Mouse (Mus musculus): Measurements from ENCODE around the gene Gls2. TPM values are rescaled to one million over a fixed set of nuclear protein-coding genes. Genes with fewer than 3 reads are reported as not detected.

The Gls2 gene
- polyA plus RNA-seq, 1 experiment from 2014 or later, result 1.1 TPM

- peaks cover 8% of the 10 kb centered on the region for H3K4me1 ChIP-seq (replicated peaks)
- H3K4me3 ChIP-seq (replicated peaks), result no peak overlapping the region
- peaks cover 40% of the 10 kb centered on the region for H3K36me3 ChIP-seq
- H3K27ac ChIP-seq, result no peak overlapping the region
- H3K9me3 ChIP-seq, result no peaks in the 10 kb centered on the region
- WGBS, result 94% methylated on average over 4 of the region's 4 CpGs
- H3K4me2 ChIP-seq (replicated peaks), result no peak overlapping the region
- H3K9ac ChIP-seq (replicated peaks), result no peak overlapping the region
- no peak for ATAC-seq
- H3K27me3 ChIP-seq, result no peaks in the 10 kb centered on the region
Observed at GRCm38 (mm10) chr10:128239140-128239539, 44.9 kb downstream of the Gls2 start.

DNA sequence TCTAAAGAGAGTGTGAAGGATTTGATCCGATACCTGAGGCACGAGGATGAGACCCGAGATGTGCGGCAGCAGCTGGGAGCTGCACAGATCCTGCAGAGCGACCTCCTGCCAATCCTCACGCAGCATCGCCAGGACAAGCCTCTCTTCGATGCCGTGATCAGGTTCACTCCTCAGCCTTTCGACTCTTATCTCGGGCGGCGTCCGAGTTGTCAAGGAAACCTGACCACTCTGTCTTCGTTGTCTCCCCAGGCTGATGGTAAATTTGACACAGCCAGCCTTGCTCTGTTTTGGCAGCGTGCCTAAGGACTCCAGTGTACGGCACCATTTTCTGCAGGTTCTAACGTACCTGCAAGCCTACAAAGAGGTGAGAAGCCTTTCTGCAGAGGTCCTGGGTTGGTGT is 45.9 kb downstream of the Gls2 start:
- Histone ChIP-seq H3K4me1 (replicated peaks) (peaks cover 8% of the 10 kb centered on the region), H3K4me2 (replicated peaks) (no peak overlapping the region), H3K4me3 (replicated peaks) (no peak overlapping the region), H3K27ac (no peak overlapping the region), H3K9me3 (no peaks in the 10 kb centered on the region), H3K9ac (replicated peaks) (no peak overlapping the region), H3K27me3 (no peaks in the 10 kb centered on the region), H3K36me3 (peaks cover 50% of the 10 kb centered on the region)
- 94% methylated on average over 18 of the region's 18 CpGs for WGBS
- ATAC-seq, result no peak

DNA sequence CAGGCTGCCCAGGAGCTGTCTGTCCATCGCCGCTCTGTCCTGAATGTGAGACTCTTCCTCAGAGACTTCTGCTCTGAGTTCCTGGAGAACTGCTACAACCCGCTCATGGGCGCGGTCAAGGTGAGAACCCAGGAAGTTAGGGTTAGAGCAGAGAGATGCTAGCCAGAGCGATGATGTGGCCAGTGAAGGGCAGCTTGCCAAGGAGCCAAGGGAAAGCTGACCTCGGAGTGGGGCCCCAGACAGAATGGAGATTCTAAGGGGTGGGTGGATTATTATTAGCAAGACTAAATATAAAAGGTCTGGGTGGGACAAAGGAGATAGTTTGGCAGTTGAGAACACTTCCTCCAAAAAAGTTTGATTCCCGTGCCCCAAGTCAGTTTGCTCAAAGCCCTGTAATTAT is 49.0 kb downstream of the Gls2 start:
- ATAC-seq, result no peak
- peaks cover 1% of the 10 kb centered on the region; the same call in 1 of the 2 replicates for H3K4me1 ChIP-seq (replicated peaks)
- H3K9ac ChIP-seq (replicated peaks), result no peak overlapping the region
- peaks cover 80% of the 10 kb centered on the region for H3K36me3 ChIP-seq
- H3K4me3 ChIP-seq (replicated peaks), result no peak overlapping the region
- H3K9me3 ChIP-seq, result no peaks in the 10 kb centered on the region
- no peaks in the 10 kb centered on the region for H3K27me3 ChIP-seq
- WGBS, result 96% methylated on average over 8 of the region's 8 CpGs
- H3K4me2 ChIP-seq (replicated peaks), result no peak overlapping the region
- H3K27ac ChIP-seq, result no peak overlapping the region

DNA sequence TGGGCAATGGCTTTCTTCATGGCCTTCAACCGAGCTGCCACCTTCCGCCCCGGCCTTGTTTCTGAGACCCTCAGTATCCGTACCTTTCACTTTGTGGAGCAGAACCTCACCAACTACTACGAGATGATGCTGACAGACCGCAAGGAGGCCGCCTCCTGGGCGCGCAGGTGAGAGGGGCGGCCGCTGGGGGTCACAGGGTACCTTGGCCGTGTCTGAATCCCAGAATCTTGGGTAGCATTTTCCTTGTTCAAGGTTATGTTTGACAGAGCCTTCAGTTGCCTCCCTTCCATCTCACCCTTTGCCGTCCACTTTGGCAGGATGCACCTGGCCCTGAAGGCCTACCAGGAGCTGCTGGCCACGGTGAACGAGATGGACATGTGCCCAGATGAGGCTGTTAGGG is 49.9 kb downstream of the Gls2 start:
- Histone ChIP-seq H3K9me3 (no peaks in the 10 kb centered on the region), H3K9ac (replicated peaks) (no peak overlapping the region), H3K36me3 (peaks cover 87% of the 10 kb centered on the region), H3K4me3 (replicated peaks) (no peak overlapping the region), H3K4me1 (replicated peaks) (no peaks in the 10 kb centered on the region), H3K27ac (no peak overlapping the region), H3K4me2 (replicated peaks) (no peak overlapping the region), H3K27me3 (no peaks in the 10 kb centered on the region)
- ATAC-seq, result no peak
- 95% methylated on average over 15 of the region's 15 CpGs for WGBS

DNA sequence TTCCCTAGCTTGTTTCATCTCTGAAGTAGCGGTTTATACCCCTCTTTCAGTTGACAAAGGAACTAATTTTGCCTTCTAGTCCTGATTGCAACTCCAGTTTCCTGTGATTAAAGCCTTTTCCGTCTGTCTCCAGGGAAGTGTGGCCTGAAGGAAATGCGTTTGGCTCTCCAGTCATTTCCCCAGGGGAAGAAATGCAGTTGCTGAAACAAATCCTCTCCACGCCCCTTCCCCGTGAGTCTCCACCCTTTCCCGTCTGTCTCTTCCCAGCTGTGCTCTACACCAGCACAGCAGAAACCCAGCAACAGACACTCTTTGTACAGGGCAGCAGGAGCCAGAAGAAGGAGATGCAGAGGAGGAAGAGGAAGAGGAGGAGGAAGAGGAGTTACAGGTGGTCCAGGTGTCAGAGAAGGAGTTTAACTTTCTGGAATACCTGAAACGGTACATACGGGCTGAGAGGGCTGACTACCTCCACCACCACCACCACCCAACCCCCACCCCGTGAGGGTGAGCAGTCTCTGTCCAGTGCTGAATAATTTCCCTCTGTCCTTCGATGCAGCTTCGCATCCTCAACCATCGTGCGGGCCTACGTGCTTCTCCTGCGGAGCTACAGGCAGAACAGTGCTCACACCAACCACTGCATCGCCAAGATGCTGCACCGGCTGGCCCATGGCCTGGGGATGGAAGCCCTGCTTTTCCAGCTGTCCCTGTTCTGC is 52.9 kb downstream of the Gls2 start:
- H3K9me3 ChIP-seq, result no peaks in the 10 kb centered on the region
- no peak overlapping the region for H3K27ac ChIP-seq
- no peaks in the 10 kb centered on the region for H3K27me3 ChIP-seq
- 84% methylated on average over 17 of the region's 17 CpGs for WGBS
- no peak for ATAC-seq
- H3K4me1 ChIP-seq (replicated peaks), result no peaks in the 10 kb centered on the region
- H3K4me2 ChIP-seq (replicated peaks), result peak overlapping the region; percentile 13; the same call in 1 of the 2 replicates
- H3K36me3 ChIP-seq, result peaks cover 95% of the 10 kb centered on the region
- no peak overlapping the region; the same call in none of the 2 replicates for H3K9ac ChIP-seq (replicated peaks)
- H3K4me3 ChIP-seq (replicated peaks), result no peak overlapping the region

GRCm38 (mm10) chr10:128250565-128250964 is 56.3 kb downstream of the Gls2 start:
- ATAC-seq, result no peak
- no peak overlapping the region for H3K9ac ChIP-seq (replicated peaks)
- no peak overlapping the region for H3K27ac ChIP-seq
- no peaks in the 10 kb centered on the region for H3K27me3 ChIP-seq
- H3K4me3 ChIP-seq (replicated peaks), result no peak overlapping the region
- H3K4me2 ChIP-seq (replicated peaks), result no peak overlapping the region
- no peaks in the 10 kb centered on the region for H3K9me3 ChIP-seq
- H3K4me1 ChIP-seq (replicated peaks), result no peaks in the 10 kb centered on the region
- H3K36me3 ChIP-seq, result peaks cover 72% of the 10 kb centered on the region
- WGBS, result 94% methylated on average over 13 of the region's 13 CpGs

GRCm38 (mm10) chr10:128253677-128254255 is 59.5 kb downstream of the Gls2 start, which contains the start of gene Apon:
Gene Apon (plus strand): TSS chr10:128254096.
- Histone ChIP-seq H3K4me3 (replicated peaks) (no peak within 1 kb of the TSS), H3K4me1 (replicated peaks) (no peaks in the 10 kb centered on the region), H3K9me3 (no peaks in the 10 kb centered on the region), H3K36me3 (peaks cover 40% of the 10 kb centered on the region), H3K27ac (no peak within 1 kb of the TSS), H3K27me3 (no peaks in the 10 kb centered on the region), H3K9ac (replicated peaks) (no peak within 1 kb of the TSS), H3K4me2 (replicated peaks) (no peak within 1 kb of the TSS)
- no peak for ATAC-seq
- WGBS, result 88% methylated on average over 4 of the region's 4 CpGs

DNA sequence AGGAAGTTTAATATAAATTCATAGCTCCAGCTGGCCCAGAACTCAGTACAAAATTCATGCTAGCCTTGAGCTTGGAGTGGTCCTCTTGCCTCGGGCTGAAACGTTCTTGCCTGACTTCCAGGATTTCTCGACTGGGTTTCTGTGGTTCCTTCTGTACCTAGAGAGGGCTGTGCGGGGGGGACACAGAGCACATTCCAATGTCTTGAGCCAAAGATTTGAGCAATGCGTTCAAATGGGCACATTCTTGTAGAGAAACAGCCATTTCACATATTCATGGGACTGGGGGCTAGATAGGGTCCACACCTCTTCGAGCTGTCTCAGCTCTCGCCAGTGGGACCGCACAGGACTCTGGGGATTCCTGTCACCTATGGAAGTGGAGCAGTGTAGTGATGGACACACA is 61.7 kb downstream of the Gls2 start:
- WGBS, result 90% methylated on average over 8 of the region's 8 CpGs
- H3K9me3 ChIP-seq, result no peaks in the 10 kb centered on the region
- no peaks in the 10 kb centered on the region for H3K27me3 ChIP-seq
- peaks cover 20% of the 10 kb centered on the region for H3K36me3 ChIP-seq
- H3K4me2 ChIP-seq (replicated peaks), result no peak overlapping the region
- no peak for ATAC-seq
- H3K9ac ChIP-seq (replicated peaks), result no peak overlapping the region
- no peak overlapping the region for H3K27ac ChIP-seq
- H3K4me3 ChIP-seq (replicated peaks), result no peak overlapping the region
- H3K4me1 ChIP-seq (replicated peaks), result no peaks in the 10 kb centered on the region

- Histone ChIP-seq H3K36me3 (peaks cover 16% of the 10 kb centered on the region), H3K27me3 (no peaks in the 10 kb centered on the region), H3K4me2 (replicated peaks) (no peak overlapping the region), H3K9me3 (no peaks in the 10 kb centered on the region), H3K4me3 (replicated peaks) (no peak overlapping the region), H3K4me1 (replicated peaks) (no peaks in the 10 kb centered on the region), H3K9ac (replicated peaks) (no peak overlapping the region), H3K27ac (no peak overlapping the region)
- no peak for ATAC-seq
- 91% methylated on average over 8 of the region's 8 CpGs for WGBS
Observed at GRCm38 (mm10) chr10:128256328-128256727, 62.1 kb downstream of the Gls2 start.

GRCm38 (mm10) chr10:128258953-128259352 is 64.7 kb downstream of the Gls2 start:
- no peaks in the 10 kb centered on the region for H3K36me3 ChIP-seq
- H3K4me1 ChIP-seq (replicated peaks), result no peaks in the 10 kb centered on the region
- ATAC-seq, result no peak
- no peak overlapping the region for H3K27ac ChIP-seq
- no peaks in the 10 kb centered on the region for H3K9me3 ChIP-seq
- H3K27me3 ChIP-seq, result no peaks in the 10 kb centered on the region
- H3K4me2 ChIP-seq (replicated peaks), result no peak overlapping the region
- no peak overlapping the region for H3K9ac ChIP-seq (replicated peaks)
- WGBS, result 88% methylated on average over 4 of the region's 4 CpGs
- H3K4me3 ChIP-seq (replicated peaks), result no peak overlapping the region

Data from midbrain, embryonic 13.5 days (tissue).